Mouse (Mus musculus): ENCODE data around the gene Tecr. TPM values are rescaled to one million over a fixed set of nuclear protein-coding genes. Genes with fewer than 3 reads are reported as not detected.
A peak's percentile ranks its signal among the peaks of the same experiment; 100 is the strongest.

Tecr gene
- polyA plus RNA-seq, 1 experiment from 2014 or later: 347 TPM

DNA sequence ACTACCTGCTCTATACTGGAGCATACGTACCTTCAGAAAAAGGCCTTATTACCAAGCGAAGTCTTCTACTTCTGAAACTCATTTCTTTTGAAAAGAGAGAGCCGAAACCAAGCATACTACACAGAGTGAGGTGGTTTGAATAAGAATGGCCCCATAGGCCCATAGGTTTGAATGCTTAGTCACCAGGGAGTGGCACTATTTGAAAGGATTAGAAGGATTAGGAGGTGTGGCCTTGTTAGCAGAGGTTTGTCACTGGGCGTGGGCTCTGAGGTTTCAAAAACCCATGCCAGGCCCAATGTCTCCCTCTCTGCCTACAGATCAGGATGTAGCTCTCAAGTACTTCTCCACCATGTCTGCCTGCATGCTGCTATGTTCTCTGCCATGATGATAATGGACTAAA, 40.3 kb upstream of the Tecr start:
- no peak overlapping the region for H3K27ac ChIP-seq (ENCODE audit: low read length)
- no peaks in the 10 kb centered on the region for H3K27me3 ChIP-seq (ENCODE audit: control insufficient read depth, insufficient read depth, low read depth, low read length)
- no peak overlapping the region for H3K9ac ChIP-seq (ENCODE audit: low read depth, low read length)
- ATAC-seq (ENCODE audit: low read depth): no peak
- H3K4me3 ChIP-seq (ENCODE audit: low read depth, low read length): no peak overlapping the region
- 0 out of 2 replicates have a peak, but pooled peaks cover 2% of the 10 kb centered on the region for H3K9me3 ChIP-seq (replicated peaks; ENCODE audit: control insufficient read depth, low read length)
- no peak overlapping the region for H3K4me2 ChIP-seq (ENCODE audit: low read depth, low read length)
- no peaks in the 10 kb centered on the region for H3K36me3 ChIP-seq (ENCODE audit: control insufficient read depth, insufficient read depth)
- H3K4me1 ChIP-seq (ENCODE audit: control insufficient read depth, low read depth, low read length): peaks cover 6% of the 10 kb centered on the region
- WGBS (ENCODE audit: insufficient replicate concordance): 82% methylated on average over 4 of the region's 4 CpGs

DNA sequence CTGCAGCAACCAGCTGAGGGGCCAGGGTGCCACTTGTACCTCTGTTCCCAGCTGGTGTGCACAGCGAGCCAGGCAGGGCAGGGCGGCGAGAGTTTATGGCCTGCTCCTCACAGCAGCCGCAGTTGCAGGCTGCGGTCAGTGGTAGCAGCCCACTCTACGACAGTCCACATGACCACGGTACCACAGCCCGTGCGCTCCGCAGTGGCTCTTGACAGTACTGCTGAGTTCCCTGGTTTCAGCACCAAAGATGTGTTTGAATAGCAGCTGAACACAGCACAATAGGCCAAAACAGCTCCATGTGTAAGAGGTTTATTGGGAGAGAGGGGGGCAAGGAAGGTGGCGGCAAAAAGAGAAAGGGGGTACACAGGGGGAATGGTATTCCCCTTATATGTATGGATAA, 39.7 kb upstream of the Tecr start:
- H3K9ac ChIP-seq (ENCODE audit: low read depth, low read length): no peak overlapping the region
- 86% methylated on average over 11 of the region's 11 CpGs for WGBS (ENCODE audit: insufficient replicate concordance)
- H3K4me3 ChIP-seq (ENCODE audit: low read depth, low read length): no peak overlapping the region
- ATAC-seq (ENCODE audit: low read depth): no peak
- no peaks in the 10 kb centered on the region for H3K27me3 ChIP-seq (ENCODE audit: control insufficient read depth, insufficient read depth, low read depth, low read length)
- peaks cover 5% of the 10 kb centered on the region for H3K4me1 ChIP-seq (ENCODE audit: control insufficient read depth, low read depth, low read length)
- no peak overlapping the region for H3K27ac ChIP-seq (ENCODE audit: low read length)
- H3K36me3 ChIP-seq (ENCODE audit: control insufficient read depth, insufficient read depth): no peaks in the 10 kb centered on the region
- H3K4me2 ChIP-seq (ENCODE audit: low read depth, low read length): no peak overlapping the region
- H3K9me3 ChIP-seq (replicated peaks; ENCODE audit: control insufficient read depth, low read length): 0 out of 2 replicates have a peak, but pooled peaks cover 2% of the 10 kb centered on the region

- Histone ChIP-seq H3K4me2 (ENCODE audit: low read depth, low read length) (no peak overlapping the region), H3K9me3 (replicated peaks; ENCODE audit: control insufficient read depth, low read length) (no peaks in the 10 kb centered on the region), H3K36me3 (ENCODE audit: control insufficient read depth, insufficient read depth) (no peaks in the 10 kb centered on the region), H3K4me3 (ENCODE audit: low read depth, low read length) (no peak overlapping the region), H3K4me1 (ENCODE audit: control insufficient read depth, low read depth, low read length) (no peaks in the 10 kb centered on the region), H3K9ac (ENCODE audit: low read depth, low read length) (no peak overlapping the region), H3K27me3 (ENCODE audit: control insufficient read depth, insufficient read depth, low read depth, low read length) (no peaks in the 10 kb centered on the region), H3K27ac (ENCODE audit: low read length) (no peak overlapping the region)
- WGBS (ENCODE audit: insufficient replicate concordance): 46% methylated on average over 5 of the region's 5 CpGs
- no peak for ATAC-seq (ENCODE audit: low read depth)
Observed at GRCm38 (mm10) chr8:83639649-83640048, 31.9 kb upstream of the Tecr start.

- H3K27me3 ChIP-seq (ENCODE audit: control insufficient read depth, insufficient read depth, low read depth, low read length): no peaks in the 10 kb centered on the region
- H3K9me3 ChIP-seq (replicated peaks; ENCODE audit: control insufficient read depth, low read length): no peaks in the 10 kb centered on the region
- WGBS (ENCODE audit: insufficient replicate concordance): 56% methylated on average over 4 of the region's 4 CpGs
- H3K4me1 ChIP-seq (ENCODE audit: control insufficient read depth, low read depth, low read length): no peaks in the 10 kb centered on the region
- H3K4me2 ChIP-seq (ENCODE audit: low read depth, low read length): no peak overlapping the region
- no peak overlapping the region for H3K4me3 ChIP-seq (ENCODE audit: low read depth, low read length)
- H3K9ac ChIP-seq (ENCODE audit: low read depth, low read length): no peak overlapping the region
- H3K36me3 ChIP-seq (ENCODE audit: control insufficient read depth, insufficient read depth): no peaks in the 10 kb centered on the region
- no peak overlapping the region for H3K27ac ChIP-seq (ENCODE audit: low read length)
- no peak for ATAC-seq (ENCODE audit: low read depth)
Observed at GRCm38 (mm10) chr8:83638856-83639255, 31.1 kb upstream of the Tecr start.

- Histone ChIP-seq H3K4me1 (ENCODE audit: control insufficient read depth, low read depth, low read length) (peaks cover 8% of the 10 kb centered on the region), H3K9ac (ENCODE audit: low read depth, low read length) (no peak overlapping the region), H3K36me3 (ENCODE audit: control insufficient read depth, insufficient read depth) (no peaks in the 10 kb centered on the region), H3K4me2 (ENCODE audit: low read depth, low read length) (no peak overlapping the region), H3K9me3 (replicated peaks; ENCODE audit: control insufficient read depth, low read length) (no peaks in the 10 kb centered on the region), H3K4me3 (ENCODE audit: low read depth, low read length) (no peak overlapping the region), H3K27me3 (ENCODE audit: control insufficient read depth, insufficient read depth, low read depth, low read length) (no peaks in the 10 kb centered on the region), H3K27ac (ENCODE audit: low read length) (peak overlapping the region; percentile 51; the same call in 1 of the 2 replicates)
- WGBS (ENCODE audit: insufficient replicate concordance): 58% methylated on average over 7 of the region's 7 CpGs
- peak; percentile 83 for ATAC-seq (ENCODE audit: low read depth)
Observed at GRCm38 (mm10) chr8:83632083-83632707, 24.4 kb upstream of the Tecr start.

GRCm38 (mm10) chr8:83625676-83626299, 18.0 kb upstream of the Tecr start:
- Histone ChIP-seq H3K4me1 (ENCODE audit: control insufficient read depth, low read depth, low read length) (peaks cover 49% of the 10 kb centered on the region), H3K4me3 (ENCODE audit: low read depth, low read length) (no peak overlapping the region), H3K9ac (ENCODE audit: low read depth, low read length) (no peak overlapping the region), H3K27me3 (ENCODE audit: control insufficient read depth, insufficient read depth, low read depth, low read length) (no peaks in the 10 kb centered on the region), H3K27ac (ENCODE audit: low read length) (peak overlapping the region; percentile 65), H3K36me3 (ENCODE audit: control insufficient read depth, insufficient read depth) (no peaks in the 10 kb centered on the region), H3K9me3 (replicated peaks; ENCODE audit: control insufficient read depth, low read length) (no peaks in the 10 kb centered on the region), H3K4me2 (ENCODE audit: low read depth, low read length) (0 out of 2 replicates have a peak overlapping the region, but pooled peaks have one; percentile 1)
- WGBS (ENCODE audit: insufficient replicate concordance): 54% methylated on average over 6 of the region's 6 CpGs
- ATAC-seq (ENCODE audit: low read depth): peak; percentile 79

DNA sequence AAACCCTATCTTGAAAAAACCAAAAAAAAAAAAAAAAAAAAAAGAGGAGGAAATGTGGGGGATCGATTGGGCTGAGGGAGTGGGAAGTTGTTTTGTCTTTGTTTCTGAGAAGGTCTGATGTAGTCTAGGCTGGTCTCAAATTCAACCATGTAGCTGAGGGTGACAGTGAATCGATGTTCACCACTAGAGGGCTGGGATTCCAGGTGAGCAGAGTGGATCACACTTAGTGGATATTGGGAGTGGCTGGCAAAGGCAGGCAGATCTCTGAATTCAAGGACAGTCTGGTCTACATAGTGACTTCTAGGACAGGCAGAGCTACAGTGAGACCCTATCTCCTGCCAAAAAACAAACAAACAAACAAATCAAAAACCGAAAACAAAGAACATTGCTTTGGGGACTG, 17.0 kb upstream of the Tecr start:
- Histone ChIP-seq H3K27ac (ENCODE audit: low read length) (peak overlapping the region; percentile 33), H3K27me3 (ENCODE audit: control insufficient read depth, insufficient read depth, low read depth, low read length) (no peaks in the 10 kb centered on the region), H3K4me2 (ENCODE audit: low read depth, low read length) (no peak overlapping the region), H3K36me3 (ENCODE audit: control insufficient read depth, insufficient read depth) (no peaks in the 10 kb centered on the region), H3K4me1 (ENCODE audit: control insufficient read depth, low read depth, low read length) (peaks cover 49% of the 10 kb centered on the region), H3K4me3 (ENCODE audit: low read depth, low read length) (no peak overlapping the region), H3K9me3 (replicated peaks; ENCODE audit: control insufficient read depth, low read length) (no peaks in the 10 kb centered on the region), H3K9ac (ENCODE audit: low read depth, low read length) (no peak overlapping the region)
- WGBS (ENCODE audit: insufficient replicate concordance): 42% methylated on average over 3 of the region's 3 CpGs
- no peak for ATAC-seq (ENCODE audit: low read depth)

GRCm38 (mm10) chr8:83623549-83623948, 15.8 kb upstream of the Tecr start:
- no peak overlapping the region for H3K4me2 ChIP-seq (ENCODE audit: low read depth, low read length)
- WGBS (ENCODE audit: insufficient replicate concordance): 47% methylated on average over 7 of the region's 7 CpGs
- ATAC-seq (ENCODE audit: low read depth): peak; percentile 33
- peaks cover 49% of the 10 kb centered on the region for H3K4me1 ChIP-seq (ENCODE audit: control insufficient read depth, low read depth, low read length)
- no peak overlapping the region for H3K9ac ChIP-seq (ENCODE audit: low read depth, low read length)
- H3K36me3 ChIP-seq (ENCODE audit: control insufficient read depth, insufficient read depth): no peaks in the 10 kb centered on the region
- H3K9me3 ChIP-seq (replicated peaks; ENCODE audit: control insufficient read depth, low read length): no peaks in the 10 kb centered on the region
- H3K27ac ChIP-seq (ENCODE audit: low read length): peak overlapping the region; percentile 77
- no peaks in the 10 kb centered on the region for H3K27me3 ChIP-seq (ENCODE audit: control insufficient read depth, insufficient read depth, low read depth, low read length)
- no peak overlapping the region for H3K4me3 ChIP-seq (ENCODE audit: low read depth, low read length)

- Histone ChIP-seq H3K4me2 (ENCODE audit: low read depth, low read length) (peak overlapping the region; percentile 84), H3K4me1 (ENCODE audit: control insufficient read depth, low read depth, low read length) (peaks cover 49% of the 10 kb centered on the region), H3K9ac (ENCODE audit: low read depth, low read length) (peak overlapping the region; percentile 63), H3K4me3 (ENCODE audit: low read depth, low read length) (peak overlapping the region; percentile 51), H3K27ac (ENCODE audit: low read length) (peak overlapping the region; percentile 77), H3K36me3 (ENCODE audit: control insufficient read depth, insufficient read depth) (no peaks in the 10 kb centered on the region), H3K9me3 (replicated peaks; ENCODE audit: control insufficient read depth, low read length) (no peaks in the 10 kb centered on the region), H3K27me3 (ENCODE audit: control insufficient read depth, insufficient read depth, low read depth, low read length) (no peaks in the 10 kb centered on the region)
- 2% methylated on average over 23 of the region's 23 CpGs for WGBS (ENCODE audit: insufficient replicate concordance)
- peak; percentile 83 for ATAC-seq (ENCODE audit: low read depth)
Observed at GRCm38 (mm10) chr8:83622389-83622989, 14.7 kb upstream of the Tecr start.
